Mouse (Mus musculus) lung, embryonic 14.5 days (tissue): ENCODE measurements at regions not wholly inside any gene's neighbourhood (a gene's known extent, or its start where the extent isn't known, plus 50 kb on each side); places are given as distances from the start of the nearest gene placed in this dataset.

Experiments used
- ATAC-seq: fragments of 200-750 bp; cut with Nextera tagmentation; 2 replicates; pipeline ENCODE4 v1.8.0; 2017; ENCODE audit warnings: mild to moderate bottlenecking, moderate TSS enrichment, moderate library complexity; ENCODE audit not compliant: insufficient read depth
- DNase-seq: peaks from one replicate; pipeline ENCODE4 v3.0.0-alpha.2; 2015
- H3K27ac ChIP-seq: fragments of 300-500 bp; sonication (generic); 2 replicates; pipeline ENCODE4 v1.5.1; 2014; ENCODE audit warnings: low read depth, mild to moderate bottlenecking, moderate library complexity
- H3K27me3 ChIP-seq: fragments of 300-500 bp; sonication (generic); 2 replicates; pipeline ENCODE4 v1.6.1; 2014; ENCODE audit warnings: low read length, control low read depth; ENCODE audit not compliant: insufficient read depth
- H3K36me3 ChIP-seq: fragments of 300-500 bp; sonication (generic); 2 replicates; pipeline ENCODE4 v1.6.1; 2014; ENCODE audit warnings: control low read depth; ENCODE audit not compliant: insufficient read depth
- H3K4me1 ChIP-seq: fragments of 300-500 bp; sonication (generic); 2 replicates; pipeline ENCODE4 v1.6.1; 2014; ENCODE audit warnings: antibody characterized with exemption, control low read depth; ENCODE audit not compliant: insufficient read depth
- H3K4me2 ChIP-seq: fragments of 300-500 bp; sonication (generic); 2 replicates; pipeline ENCODE4 v1.6.1; 2014; ENCODE audit warnings: mild to moderate bottlenecking
- H3K4me3 ChIP-seq: fragments of 300-500 bp; sonication (generic); 2 replicates; pipeline ENCODE4 v1.5.1; 2014; ENCODE audit warnings: low read depth, low read length
- H3K9ac ChIP-seq: fragments of 300-500 bp; sonication (generic); 2 replicates; pipeline ENCODE4 v1.6.1; 2014
- H3K9me3 ChIP-seq: fragments of 300-500 bp; sonication (generic); 2 replicates; pipeline ENCODE4 v1.6.1; 2016; ENCODE audit warnings: low read depth, low read length, control low read depth
- CTCF ChIP-seq: IDR thresholded peaks from 2 replicates; pipeline ENCODE4 v1.5.1; 2016; ENCODE audit warnings: antibody characterized with exemption, low read depth
- WGBS: fragments of 180-500 bp; shearing (Covaris S2); extraction: QIAGEN DNeasy Blood & Tissue Kit; methylation state at CpG from one replicate; pipeline ENCODE4 v1.1.7; 2014; 5-methylcytosine and 5-hydroxymethylcytosine counted together

GRCm38 (mm10) chr16:7863406-7863805 lies 561.5 kb downstream of the Tmem114 start:
- ATAC-seq: no peak
- no peaks in the 10 kb centered on the region for H3K4me1 ChIP-seq
- WGBS: 87% methylated on average over 2 of the region's 2 CpGs

GRCm38 (mm10) chr16:7839139-7839538 lies 585.8 kb downstream of the Tmem114 start:
- no peaks in the 10 kb centered on the region for H3K36me3 ChIP-seq
- 54% methylated on average over 5 of the region's 5 CpGs for WGBS
- TF ChIP-seq CTCF: no peak
- no peak overlapping the region for H3K4me2 ChIP-seq
- H3K4me3 ChIP-seq: no peak overlapping the region
- no peaks in the 10 kb centered on the region for H3K9me3 ChIP-seq
- ATAC-seq (no peak), DNase-seq (no peak)
- no peaks in the 10 kb centered on the region for H3K27me3 ChIP-seq
- no peak overlapping the region for H3K9ac ChIP-seq
- H3K27ac ChIP-seq: no peak overlapping the region
- H3K4me1 ChIP-seq: no peaks in the 10 kb centered on the region

More at GRCm38 (mm10) chr16:7863406-7863805, 561.5 kb downstream of the Tmem114 start:
- no peak overlapping the region for H3K4me2 ChIP-seq
- DNase-seq: no peak
- TF ChIP-seq CTCF: no peak
- no peak overlapping the region for H3K9ac ChIP-seq
- H3K27me3 ChIP-seq: no peaks in the 10 kb centered on the region
- H3K27ac ChIP-seq: no peak overlapping the region
- no peaks in the 10 kb centered on the region for H3K36me3 ChIP-seq
- H3K9me3 ChIP-seq: no peaks in the 10 kb centered on the region
- H3K4me3 ChIP-seq: no peak overlapping the region

GRCm38 (mm10) chr16:7831142-7831541 lies 593.8 kb downstream of the Tmem114 start:
- no peak overlapping the region for H3K4me3 ChIP-seq
- no peaks in the 10 kb centered on the region for H3K27me3 ChIP-seq
- no peak for DNase-seq
- TF ChIP-seq CTCF: no peak
- H3K27ac ChIP-seq: no peak overlapping the region
- no peaks in the 10 kb centered on the region for H3K4me1 ChIP-seq
- WGBS: 37% methylated on average over 6 of the region's 6 CpGs
- H3K9ac ChIP-seq: no peak overlapping the region
- ATAC-seq: no peak
- no peaks in the 10 kb centered on the region for H3K9me3 ChIP-seq
- H3K36me3 ChIP-seq: no peaks in the 10 kb centered on the region
- H3K4me2 ChIP-seq: no peak overlapping the region

- Histone ChIP-seq H3K9me3 (no peaks in the 10 kb centered on the region), H3K27ac (no peak overlapping the region), H3K4me1 (no peaks in the 10 kb centered on the region), H3K27me3 (no peaks in the 10 kb centered on the region), H3K9ac (no peak overlapping the region), H3K36me3 (no peaks in the 10 kb centered on the region), H3K4me2 (no peak overlapping the region), H3K4me3 (no peak overlapping the region)
- 80% methylated on average over 9 of the region's 9 CpGs for WGBS
- DNase-seq (no peak), ATAC-seq (no peak)
- no peak for TF ChIP-seq CTCF
These were observed 594.8 kb downstream of the Tmem114 start for GRCm38 (mm10) chr16:7829939-7830650.

DNA sequence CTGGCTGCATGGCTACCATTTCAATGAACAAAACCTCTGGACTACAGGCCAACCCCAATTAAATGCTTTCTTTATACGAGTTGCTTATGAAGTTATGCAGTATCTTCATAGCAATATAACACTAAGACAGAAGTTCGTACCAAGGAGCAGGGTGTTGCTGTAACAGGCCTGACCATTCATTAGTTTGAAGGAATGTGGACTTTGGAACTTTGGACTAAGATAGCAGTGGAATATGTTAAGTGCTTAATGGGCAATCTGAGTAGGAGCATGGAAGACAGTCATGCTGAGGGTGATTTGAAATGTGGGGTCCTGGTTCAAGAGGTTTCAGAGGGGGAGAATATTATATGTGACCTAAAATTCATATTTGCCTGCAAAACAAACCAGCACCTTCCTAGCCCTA lies 623.8 kb downstream of the Tmem114 start:
- H3K4me2 ChIP-seq: no peak overlapping the region
- H3K4me1 ChIP-seq: no peaks in the 10 kb centered on the region
- H3K36me3 ChIP-seq: no peaks in the 10 kb centered on the region
- H3K27ac ChIP-seq: no peak overlapping the region
- no peak overlapping the region for H3K4me3 ChIP-seq
- ATAC-seq: no peak
- no peak for DNase-seq
- no peak overlapping the region for H3K9ac ChIP-seq
- H3K27me3 ChIP-seq: no peaks in the 10 kb centered on the region
- TF ChIP-seq CTCF: no peak
- H3K9me3 ChIP-seq: no peaks in the 10 kb centered on the region
- WGBS: 74% methylated on average over 2 of the region's 2 CpGs

GRCm38 (mm10) chr16:7797176-7797786 lies 627.7 kb downstream of the Tmem114 start:
- Histone ChIP-seq H3K4me2 (no peak overlapping the region), H3K27me3 (no peaks in the 10 kb centered on the region), H3K27ac (no peak overlapping the region), H3K9ac (no peak overlapping the region), H3K9me3 (no peaks in the 10 kb centered on the region), H3K4me3 (no peak overlapping the region), H3K4me1 (no peaks in the 10 kb centered on the region), H3K36me3 (no peaks in the 10 kb centered on the region)
- DNase-seq (no peak), ATAC-seq (no peak)
- WGBS: 64% methylated on average over 8 of the region's 8 CpGs
- no peak for TF ChIP-seq CTCF

DNA sequence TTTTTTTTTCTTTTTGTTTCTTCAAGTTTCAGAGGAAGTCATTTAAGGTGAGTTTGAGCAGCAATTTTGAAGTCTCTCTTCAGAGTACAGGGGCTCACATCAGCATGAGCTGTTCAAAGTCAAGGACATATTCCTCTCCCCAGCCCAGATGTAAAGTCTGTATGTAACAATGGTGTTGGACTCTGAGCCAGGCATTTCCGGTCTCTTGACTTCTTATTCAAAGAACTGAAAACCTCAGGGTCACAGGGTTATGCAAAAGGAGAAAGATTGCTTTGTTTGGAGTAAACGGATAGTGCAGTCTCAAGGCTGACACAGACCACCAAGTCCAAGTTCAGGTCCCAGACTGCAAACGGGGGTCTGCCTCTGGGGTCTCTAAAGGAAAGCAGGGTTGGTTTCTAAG lies 629.4 kb downstream of the Tmem114 start:
- WGBS: 46% methylated on average over 3 of the region's 3 CpGs
- H3K27ac ChIP-seq: no peak overlapping the region
- no peaks in the 10 kb centered on the region for H3K36me3 ChIP-seq
- no peak overlapping the region for H3K4me3 ChIP-seq
- DNase-seq (no peak), ATAC-seq (no peak)
- no peaks in the 10 kb centered on the region for H3K27me3 ChIP-seq
- H3K4me2 ChIP-seq: no peak overlapping the region
- H3K4me1 ChIP-seq: no peaks in the 10 kb centered on the region
- no peak for TF ChIP-seq CTCF
- H3K9me3 ChIP-seq: no peaks in the 10 kb centered on the region
- no peak overlapping the region for H3K9ac ChIP-seq
